Mouse (Mus musculus) neural tube, embryonic 15.5 days (tissue): ENCODE measurements around the gene Mycl. TPM values are rescaled to one million over a fixed set of nuclear protein-coding genes. Genes with fewer than 3 reads are reported as not detected.
"Not testable (repeated sequence)": the region's sequence is repeated elsewhere in the genome, so short reads cannot be mapped to it uniquely, and the experiment has no call there.

Source experiments
- ATAC-seq: fragments of 200-750 bp; cut with Nextera tagmentation; 2 replicates; pipeline ENCODE4 v1.8.0; 2017; ENCODE audit warnings: mild to moderate bottlenecking, moderate TSS enrichment, moderate library complexity; ENCODE audit not compliant: low FRiP score
- H3K27ac ChIP-seq: fragments of 300-500 bp; sonication (generic); replicated peaks from 2 replicates; pipeline ENCODE4 v1.5.1; 2015; ENCODE audit warnings: mild to moderate bottlenecking, inconsistent platforms
- H3K27me3 ChIP-seq: fragments of 300-500 bp; sonication (generic); replicated peaks from 2 replicates; pipeline ENCODE4 v1.6.1; 2015; ENCODE audit warnings: inconsistent platforms
- H3K36me3 ChIP-seq: fragments of 300-500 bp; sonication (generic); 2 replicates; pipeline ENCODE4 v1.6.1; 2015; ENCODE audit warnings: inconsistent platforms
- H3K4me1 ChIP-seq: fragments of 300-500 bp; sonication (generic); 2 replicates; pipeline ENCODE4 v1.6.1; 2015; ENCODE audit warnings: inconsistent platforms
- H3K4me2 ChIP-seq: fragments of 300-500 bp; sonication (generic); 2 replicates; pipeline ENCODE4 v1.6.1; 2015; ENCODE audit warnings: inconsistent platforms, mild to moderate bottlenecking, moderate library complexity
- H3K4me3 ChIP-seq: fragments of 300-500 bp; sonication (generic); replicated peaks from 2 replicates; pipeline ENCODE4 v1.5.1; 2015; ENCODE audit warnings: mild to moderate bottlenecking, inconsistent platforms
- H3K9ac ChIP-seq: fragments of 300-500 bp; sonication (generic); replicated peaks from 2 replicates; pipeline ENCODE4 v1.6.1; 2015; ENCODE audit warnings: mild to moderate bottlenecking, inconsistent platforms
- H3K9me3 ChIP-seq: fragments of 300-500 bp; sonication (generic); replicated peaks from 2 replicates; pipeline ENCODE4 v1.6.1; 2016; ENCODE audit warnings: inconsistent platforms
- WGBS: fragments of 180-500 bp; shearing (Covaris S2); methylation state at CpG from one replicate; pipeline ENCODE4 v1.1.7; 2015; ENCODE audit warnings: mixed read lengths; 5-methylcytosine and 5-hydroxymethylcytosine counted together
- polyA plus RNA-seq: library from polyadenylated mRNA; unstranded; fragments of >200 nt; fragmentation: Nextera tagmentation; extraction: Ambion mirVana; gene quantifications from 2 replicates; pipeline ENCODE4 v1.2.1, GENCODE M21; 2015

Gene Mycl
- polyA plus RNA-seq, 1 experiment from 2014 or later, result 52.3 TPM

GRCm38 (mm10) chr4:122982537-122982936 is 12.9 kb upstream of the Mycl start:
- no peak overlapping the region for H3K4me2 ChIP-seq
- ATAC-seq, result no peak
- 59% methylated on average over 3 of the region's 3 CpGs for WGBS

DNA sequence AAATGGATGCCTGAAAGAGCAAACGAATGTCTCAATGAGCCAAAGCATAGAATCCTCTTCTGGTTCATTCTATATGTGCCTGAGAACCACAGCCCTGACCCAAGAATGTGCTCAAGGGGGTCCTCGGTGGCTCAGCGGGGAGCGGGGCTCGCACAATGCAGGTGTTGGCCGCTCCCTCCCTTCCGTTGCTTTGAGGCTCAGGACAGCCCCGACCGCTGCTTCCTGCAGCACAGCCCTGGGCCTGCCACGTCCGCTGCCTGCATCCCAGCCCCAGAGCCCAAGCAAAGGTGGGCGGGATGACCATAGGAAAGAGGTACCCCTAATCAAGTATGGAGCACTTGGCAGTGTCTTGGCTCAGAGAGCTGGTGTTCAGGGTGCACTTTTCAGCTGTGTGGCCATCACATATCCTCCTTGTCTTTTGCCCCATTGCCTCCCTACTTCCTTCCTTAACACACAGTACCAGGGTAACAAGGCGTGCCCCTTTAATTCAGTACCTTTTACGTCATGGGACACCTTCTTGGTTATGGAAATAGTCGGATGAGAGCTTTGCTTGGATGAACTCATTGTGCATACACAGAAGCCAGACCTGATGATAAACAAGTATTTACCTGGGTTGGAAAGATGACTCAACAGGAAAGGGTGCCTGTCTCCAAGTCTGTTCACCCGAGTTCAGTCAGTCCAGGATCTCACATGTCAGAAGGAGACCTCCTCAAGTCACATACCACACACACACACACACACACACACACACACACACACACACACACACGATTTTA is 11.8 kb upstream of the Mycl start:
- Histone ChIP-seq H3K9ac (no peak overlapping the region), H3K27me3 (peaks cover 20% of the 10 kb centered on the region), H3K36me3 (no peaks in the 10 kb centered on the region), H3K4me2 (peak overlapping the region; percentile 46), H3K27ac (no peak overlapping the region), H3K4me1 (peaks cover 9% of the 10 kb centered on the region), H3K9me3 (no peaks in the 10 kb centered on the region), H3K4me3 (peak overlapping the region; percentile 18)
- ATAC-seq, result 0 out of 2 replicates have a peak, but pooled peaks have one; percentile 29
- WGBS, result 29% methylated on average over 17 of the region's 17 CpGs

More at GRCm38 (mm10) chr4:122982537-122982936, 12.9 kb upstream of the Mycl start:
- H3K9me3 ChIP-seq, result no peaks in the 10 kb centered on the region
- no peak overlapping the region for H3K4me3 ChIP-seq
- H3K27ac ChIP-seq, result no peak overlapping the region
- H3K4me1 ChIP-seq, result peaks cover 9% of the 10 kb centered on the region
- H3K27me3 ChIP-seq, result peaks cover 20% of the 10 kb centered on the region
- no peaks in the 10 kb centered on the region for H3K36me3 ChIP-seq
- no peak overlapping the region for H3K9ac ChIP-seq

- no peak overlapping the region for H3K4me3 ChIP-seq
- no peaks in the 10 kb centered on the region for H3K9me3 ChIP-seq
- no peak overlapping the region for H3K9ac ChIP-seq
- peak; percentile 89 for ATAC-seq
- H3K4me2 ChIP-seq, result no peak overlapping the region
- no peak overlapping the region for H3K27ac ChIP-seq
- H3K4me1 ChIP-seq, result peaks cover 9% of the 10 kb centered on the region
- WGBS, result 28% methylated on average over 8 of the region's 8 CpGs
- no peaks in the 10 kb centered on the region for H3K36me3 ChIP-seq
- H3K27me3 ChIP-seq, result peaks cover 20% of the 10 kb centered on the region
Observed at GRCm38 (mm10) chr4:122985110-122985509, 10.3 kb upstream of the Mycl start.

GRCm38 (mm10) chr4:122987421-122987820 is 8.0 kb upstream of the Mycl start:
- Histone ChIP-seq H3K36me3 (no peaks in the 10 kb centered on the region), H3K4me2 (no peak overlapping the region), H3K4me3 (no peak overlapping the region), H3K4me1 (peaks cover 9% of the 10 kb centered on the region), H3K9me3 (no peaks in the 10 kb centered on the region), H3K27ac (no peak overlapping the region), H3K27me3 (peaks cover 10% of the 10 kb centered on the region), H3K9ac (no peak overlapping the region)
- ATAC-seq, result no peak
- WGBS, result 91% methylated on average over 4 of the region's 4 CpGs

GRCm38 (mm10) chr4:122988004-122988403 is 7.4 kb upstream of the Mycl start:
- not testable (repeated sequence) for H3K27me3 ChIP-seq, ATAC-seq
- 65% methylated on average over 3 of the region's 3 CpGs for WGBS

DNA sequence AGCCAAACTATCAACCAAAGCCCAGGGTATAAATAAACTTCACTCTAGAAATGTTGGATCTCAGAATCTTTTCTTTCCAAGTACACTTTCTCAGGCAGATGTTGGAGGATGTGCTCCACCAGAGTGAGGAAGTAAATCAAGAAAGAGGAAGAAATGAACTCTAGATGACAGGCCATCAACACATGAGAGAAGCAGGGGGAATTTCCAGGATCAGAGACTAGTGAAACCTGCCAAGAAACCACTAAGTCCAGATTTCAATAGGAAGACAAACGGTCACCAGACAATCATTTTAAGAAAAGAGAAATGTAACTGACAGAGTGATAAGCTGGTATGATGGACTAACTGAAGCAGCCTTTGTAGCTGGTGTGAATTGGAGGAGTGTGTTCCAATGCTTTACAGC is 4.3 kb upstream of the Mycl start:
- Histone ChIP-seq H3K4me1 (peaks cover 5% of the 10 kb centered on the region), H3K9ac (no peak overlapping the region), H3K27ac (no peak overlapping the region), H3K4me3 (no peak overlapping the region), H3K36me3 (no peaks in the 10 kb centered on the region), H3K4me2 (no peak overlapping the region), H3K9me3 (no peaks in the 10 kb centered on the region), H3K27me3 (no peaks in the 10 kb centered on the region)
- 97% methylated on average over 1 of the region's 1 CpGs for WGBS
- ATAC-seq, result no peak

More at GRCm38 (mm10) chr4:122988004-122988403, 7.4 kb upstream of the Mycl start:
- H3K4me3 ChIP-seq, H3K9me3 ChIP-seq, H3K4me2 ChIP-seq, H3K9ac ChIP-seq, H3K4me1 ChIP-seq, H3K36me3 ChIP-seq, H3K27ac ChIP-seq: not testable (repeated sequence)

DNA sequence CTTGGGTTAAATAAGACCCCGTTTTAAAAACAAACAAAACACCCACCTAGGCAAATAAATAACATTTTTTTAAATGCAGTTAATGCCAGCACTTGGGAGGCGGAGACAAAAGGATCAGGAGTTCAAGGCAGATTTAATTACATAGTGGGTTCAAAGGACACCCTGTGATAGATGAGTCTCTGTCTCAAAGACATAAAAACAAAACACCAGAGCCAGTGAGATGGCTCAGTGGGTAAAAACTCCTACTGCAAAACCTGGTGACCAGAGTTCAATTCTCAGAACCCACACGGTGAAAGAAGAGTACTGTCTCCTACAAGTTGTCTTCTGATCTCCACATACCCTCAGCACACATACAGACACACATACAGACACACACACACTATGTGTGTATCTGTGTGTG is 3.2 kb upstream of the Mycl start:
- Histone ChIP-seq H3K27ac (no peak overlapping the region), H3K27me3 (no peaks in the 10 kb centered on the region), H3K9ac (no peak overlapping the region), H3K4me2 (no peak overlapping the region), H3K9me3 (no peaks in the 10 kb centered on the region), H3K4me1 (peaks cover 11% of the 10 kb centered on the region), H3K4me3 (no peak overlapping the region), H3K36me3 (no peaks in the 10 kb centered on the region)
- 52% methylated on average over 3 of the region's 3 CpGs for WGBS
- no peak for ATAC-seq

- under 1% methylated on average over 31 of the region's 32 CpGs for WGBS
- Histone ChIP-seq H3K4me3 (peak overlapping the region; percentile 69), H3K9ac (peak overlapping the region; percentile 96), H3K27ac (peak overlapping the region; percentile 92), H3K4me1 (peaks cover 49% of the 10 kb centered on the region), H3K4me2 (peak overlapping the region; percentile 87), H3K9me3 (no peaks in the 10 kb centered on the region), H3K27me3 (no peaks in the 10 kb centered on the region), H3K36me3 (peaks cover 7% of the 10 kb centered on the region)
- peak; percentile 16; the same call in 1 of the 2 replicates for ATAC-seq
Observed at GRCm38 (mm10) chr4:122996221-122996617, 767 bp downstream of the Mycl start.

DNA sequence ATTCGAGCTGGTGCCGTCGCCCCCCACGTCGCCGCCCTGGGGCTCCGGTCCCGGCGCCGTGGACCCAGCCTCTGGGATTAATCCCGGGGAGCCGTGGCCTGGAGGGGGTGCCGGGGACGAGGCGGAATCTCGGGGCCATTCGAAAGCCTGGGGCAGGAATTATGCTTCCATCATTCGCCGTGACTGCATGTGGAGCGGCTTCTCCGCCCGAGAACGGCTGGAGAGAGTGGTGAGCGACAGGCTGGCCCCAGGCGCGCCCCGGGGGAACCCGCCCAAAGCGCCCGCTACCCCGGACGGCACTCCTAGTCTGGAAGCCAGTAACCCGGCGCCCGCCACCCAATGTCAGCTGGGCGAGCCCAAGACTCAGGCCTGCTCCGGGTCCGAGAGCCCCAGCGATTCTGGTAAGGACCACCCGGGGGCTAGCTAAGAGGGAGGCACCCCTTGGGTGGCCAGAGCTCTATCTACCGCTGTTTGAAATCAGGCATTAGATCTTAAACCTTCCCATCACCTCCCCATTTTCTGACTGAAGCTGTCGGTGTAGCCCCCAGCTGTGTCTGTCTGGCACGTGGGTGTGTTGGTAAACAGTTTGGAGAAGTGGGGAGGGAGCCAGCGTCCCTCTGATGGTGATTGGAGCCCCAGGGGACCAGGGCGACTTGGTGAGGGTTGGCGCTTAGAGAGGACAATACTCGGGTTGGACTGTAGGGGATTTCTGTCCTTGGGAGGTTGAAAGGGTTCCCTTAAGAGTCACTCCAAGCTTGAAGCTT is 1.3 kb downstream of the Mycl start:
- H3K9me3 ChIP-seq, result no peaks in the 10 kb centered on the region
- peaks cover 55% of the 10 kb centered on the region for H3K4me1 ChIP-seq
- peaks cover 13% of the 10 kb centered on the region for H3K36me3 ChIP-seq
- H3K4me2 ChIP-seq, result peak overlapping the region; percentile 87
- WGBS, result under 1% methylated on average over 46 of the region's 47 CpGs
- peak overlapping the region; percentile 69 for H3K4me3 ChIP-seq
- peak overlapping the region; percentile 96 for H3K9ac ChIP-seq
- H3K27me3 ChIP-seq, result no peaks in the 10 kb centered on the region
- peak overlapping the region; percentile 92 for H3K27ac ChIP-seq
- ATAC-seq, result no peak

GRCm38 (mm10) chr4:122998537-122999262 is 3.2 kb downstream of the Mycl start:
- Histone ChIP-seq H3K4me2 (peak overlapping the region; percentile 87), H3K36me3 (peaks cover 19% of the 10 kb centered on the region), H3K9ac (peak overlapping the region; percentile 54), H3K4me3 (peak overlapping the region; percentile 69), H3K4me1 (peaks cover 56% of the 10 kb centered on the region), H3K9me3 (no peaks in the 10 kb centered on the region), H3K27me3 (no peaks in the 10 kb centered on the region), H3K27ac (peak overlapping the region; percentile 92)
- ATAC-seq, result peak; percentile 68
- WGBS, result 2% methylated on average over 12 of the region's 12 CpGs

DNA sequence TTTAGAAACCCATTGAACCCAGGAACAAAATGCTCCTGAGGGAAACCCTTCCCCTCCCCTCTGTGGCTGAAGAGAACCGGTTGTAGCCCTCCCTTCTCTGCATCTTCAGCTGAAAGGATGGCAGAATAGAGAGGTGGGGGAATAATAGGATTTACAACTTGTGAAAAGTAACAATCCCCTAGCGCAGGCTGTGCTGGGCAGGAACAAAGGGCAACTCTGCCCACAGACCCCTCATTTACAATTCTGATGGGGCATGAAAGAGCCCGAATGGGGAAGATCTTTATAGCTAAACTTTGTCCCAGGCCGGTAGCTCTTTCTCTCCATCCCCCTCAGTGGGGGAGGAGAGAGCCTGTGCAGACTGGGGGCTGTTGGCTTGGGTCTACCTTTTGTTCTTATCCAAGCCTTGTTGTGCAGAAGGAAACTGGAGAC is 3.8 kb downstream of the Mycl start:
- H3K4me2 ChIP-seq, result peak overlapping the region; percentile 87
- peak overlapping the region; percentile 86 for H3K27ac ChIP-seq
- H3K36me3 ChIP-seq, result peaks cover 19% of the 10 kb centered on the region
- no peak for ATAC-seq
- peak overlapping the region; percentile 69 for H3K4me3 ChIP-seq
- WGBS, result 4% methylated on average over 4 of the region's 4 CpGs
- H3K9ac ChIP-seq, result peak overlapping the region; percentile 54
- H3K27me3 ChIP-seq, result no peaks in the 10 kb centered on the region
- peaks cover 56% of the 10 kb centered on the region for H3K4me1 ChIP-seq
- no peaks in the 10 kb centered on the region for H3K9me3 ChIP-seq
